Mouse (Mus musculus): Measurements from ENCODE around the gene Ap3d1. TPM values are rescaled to one million over a fixed set of nuclear protein-coding genes. Genes with fewer than 3 reads are reported as not detected.

Ap3d1 gene
- polyA plus RNA-seq, 1 experiment from 2014 or later = 85.1 TPM

- no peak overlapping the region for H3K4me2 ChIP-seq (replicated peaks; ENCODE audit: low read depth, low read length)
- peaks cover 4% of the 10 kb centered on the region for H3K36me3 ChIP-seq (ENCODE audit: control insufficient read depth, insufficient read depth, low read length)
- no peak overlapping the region for H3K9ac ChIP-seq (ENCODE audit: low read depth, low read length)
- 86% methylated on average over 5 of the region's 5 CpGs for WGBS
- H3K27me3 ChIP-seq (ENCODE audit: control insufficient read depth, insufficient read depth, low read length) = no peaks in the 10 kb centered on the region
- H3K4me3 ChIP-seq (ENCODE audit: low read depth, low read length) = no peak overlapping the region
- no peaks in the 10 kb centered on the region for H3K9me3 ChIP-seq (ENCODE audit: control insufficient read depth, low read length)
- H3K27ac ChIP-seq (ENCODE audit: low read depth, low read length) = no peak overlapping the region
- H3K4me1 ChIP-seq (replicated peaks; ENCODE audit: control insufficient read depth, insufficient read depth, low read length) = peaks cover 5% of the 10 kb centered on the region
- ATAC-seq (ENCODE audit: low FRiP score) (no peak), DNase-seq (ENCODE audit: low spot score) (no peak)
These were observed 37.6 kb downstream of the Ap3d1 start for GRCm38 (mm10) chr10:80704418-80704817.

- H3K36me3 ChIP-seq (ENCODE audit: control insufficient read depth, insufficient read depth, low read length) = no peaks in the 10 kb centered on the region; the same call in none of the 2 replicates
- H3K4me1 ChIP-seq (replicated peaks; ENCODE audit: control insufficient read depth, insufficient read depth, low read length) = peaks cover 5% of the 10 kb centered on the region
- no peak overlapping the region for H3K4me2 ChIP-seq (replicated peaks; ENCODE audit: low read depth, low read length)
- no peak overlapping the region for H3K4me3 ChIP-seq (ENCODE audit: low read depth, low read length)
- DNase-seq (ENCODE audit: low spot score) (no peak), ATAC-seq (ENCODE audit: low FRiP score) (no peak)
- H3K27me3 ChIP-seq (ENCODE audit: control insufficient read depth, insufficient read depth, low read length) = no peaks in the 10 kb centered on the region
- 86% methylated on average over 5 of the region's 5 CpGs for WGBS
- H3K9ac ChIP-seq (ENCODE audit: low read depth, low read length) = no peak overlapping the region; the same call in 1 of the 2 replicates
- H3K9me3 ChIP-seq (ENCODE audit: control insufficient read depth, low read length) = no peaks in the 10 kb centered on the region
- H3K27ac ChIP-seq (ENCODE audit: low read depth, low read length) = no peak overlapping the region
These were observed 38.4 kb downstream of the Ap3d1 start for GRCm38 (mm10) chr10:80703643-80704042.

DNA sequence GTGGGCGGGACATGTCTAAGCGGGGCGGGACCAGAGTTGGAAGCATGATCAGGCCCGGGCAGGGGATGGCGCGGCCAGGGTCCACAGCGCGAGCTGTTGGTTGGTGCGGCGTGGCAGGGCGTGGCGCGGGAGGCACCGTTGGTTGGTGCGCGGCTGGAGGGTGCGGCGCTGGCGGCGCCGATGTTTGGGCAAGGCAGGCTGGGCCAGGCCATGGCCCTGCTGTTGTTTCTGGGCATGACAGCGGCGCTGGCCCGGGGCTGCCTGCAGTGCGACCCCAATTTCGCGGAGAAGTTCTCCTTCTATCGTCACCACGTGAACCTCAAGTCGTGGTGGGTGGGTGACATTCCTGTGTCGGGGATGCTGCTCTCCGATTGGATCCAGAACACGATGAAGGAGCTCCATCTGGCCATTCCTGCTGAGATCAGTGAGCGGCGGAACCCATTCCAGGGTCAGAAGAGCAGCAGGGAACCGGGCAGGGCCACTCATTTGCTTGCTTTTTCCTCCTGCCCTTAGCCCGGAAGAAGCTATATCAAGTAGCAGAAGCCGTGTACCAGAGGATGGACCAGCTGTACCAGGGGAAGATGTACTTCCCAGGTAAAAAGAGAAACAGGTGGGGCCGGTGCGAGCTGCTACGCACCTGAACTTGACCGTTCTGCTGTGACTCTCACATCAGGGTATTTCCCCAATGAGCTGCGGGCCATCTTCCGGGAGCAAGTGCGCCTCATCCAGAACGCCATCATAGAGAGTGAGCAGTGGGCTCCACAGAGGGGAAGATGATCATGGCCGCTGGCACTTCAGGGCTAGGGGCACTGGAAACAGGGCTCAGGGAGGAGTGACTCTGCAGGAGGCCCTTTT lies 39.3 kb downstream of the Ap3d1 start:
- DNase-seq (ENCODE audit: low spot score) = peak; percentile 91
- Histone ChIP-seq H3K27ac (ENCODE audit: low read depth, low read length) (peak overlapping the region; percentile 75), H3K9me3 (ENCODE audit: control insufficient read depth, low read length) (no peaks in the 10 kb centered on the region), H3K27me3 (ENCODE audit: control insufficient read depth, insufficient read depth, low read length) (no peaks in the 10 kb centered on the region), H3K36me3 (ENCODE audit: control insufficient read depth, insufficient read depth, low read length) (0 out of 2 replicates have a peak, but pooled peaks cover 2% of the 10 kb centered on the region), H3K4me3 (ENCODE audit: low read depth, low read length) (peak overlapping the region; percentile 66), H3K4me2 (replicated peaks; ENCODE audit: low read depth, low read length) (peak overlapping the region; percentile 81), H3K9ac (ENCODE audit: low read depth, low read length) (peak overlapping the region; percentile 66), H3K4me1 (replicated peaks; ENCODE audit: control insufficient read depth, insufficient read depth, low read length) (peaks cover 5% of the 10 kb centered on the region)
- 2% methylated on average over 47 of the region's 47 CpGs for WGBS
- ATAC-seq (ENCODE audit: low FRiP score) = peak; percentile 89

DNA sequence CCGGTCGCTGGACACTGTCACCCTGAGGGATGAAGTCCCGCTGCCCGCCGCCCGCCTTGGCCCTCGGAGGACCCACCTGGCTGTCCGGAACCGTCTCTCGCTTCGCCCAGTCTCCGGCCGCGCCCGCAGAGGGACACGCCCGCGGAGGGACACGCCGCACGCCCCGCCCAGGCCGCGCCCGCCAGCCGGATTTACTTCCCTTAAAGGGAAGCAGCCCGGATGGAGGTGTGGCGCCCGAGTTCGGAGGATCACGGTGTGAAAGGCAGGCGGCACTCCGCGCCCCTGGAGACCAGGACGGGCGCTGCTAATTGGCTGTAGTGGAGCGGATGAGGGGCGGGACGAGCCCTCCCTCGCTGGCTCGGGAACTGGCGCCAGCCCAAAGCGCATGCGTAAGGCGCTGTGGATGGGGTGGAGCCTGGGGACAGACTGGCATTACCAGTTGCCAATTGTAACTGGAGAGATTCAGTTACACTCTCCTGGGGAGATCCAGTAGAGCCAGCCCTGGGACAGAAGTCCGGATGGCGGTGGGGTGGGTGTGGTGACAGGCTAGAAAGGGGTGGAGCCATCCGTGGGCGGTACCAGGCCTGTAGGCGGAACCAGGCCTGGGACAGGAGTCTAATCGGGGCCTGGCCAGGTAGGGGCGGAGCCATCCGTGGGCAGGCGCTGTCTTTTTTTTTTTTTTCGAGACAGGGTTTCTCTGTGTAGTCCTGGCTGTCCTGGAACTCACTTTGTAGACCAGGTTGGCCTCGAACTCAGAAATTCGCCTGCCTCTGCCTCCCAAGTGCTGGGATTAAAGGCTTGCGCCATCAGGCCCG lies 40.1 kb downstream of the Ap3d1 start, which contains the start of the genes Mob3a and Izumo4:
Gene Mob3a, minus strand, starts transcription at position 257 of the 815 bp plus-strand sequence.
Gene Izumo4, plus strand, starts transcription at position 464 of the 815 bp plus-strand sequence.
- under 1% methylated on average over 59 of the region's 59 CpGs for WGBS
- peak within 1 kb of the TSS; percentile 66 for H3K4me3 ChIP-seq (ENCODE audit: low read depth, low read length)
- peak within 1 kb of the TSS; percentile 74 for H3K9ac ChIP-seq (ENCODE audit: low read depth, low read length)
- H3K27ac ChIP-seq (ENCODE audit: low read depth, low read length) = peak within 1 kb of the TSS; percentile 75
- peaks cover 5% of the 10 kb centered on the region for H3K4me1 ChIP-seq (replicated peaks; ENCODE audit: control insufficient read depth, insufficient read depth, low read length)
- 0 out of 2 replicates have a peak, but pooled peaks cover 2% of the 10 kb centered on the region for H3K36me3 ChIP-seq (ENCODE audit: control insufficient read depth, insufficient read depth, low read length)
- no peaks in the 10 kb centered on the region for H3K27me3 ChIP-seq (ENCODE audit: control insufficient read depth, insufficient read depth, low read length)
- no peaks in the 10 kb centered on the region for H3K9me3 ChIP-seq (ENCODE audit: control insufficient read depth, low read length)
- peak within 1 kb of the TSS; percentile 81 for H3K4me2 ChIP-seq (replicated peaks; ENCODE audit: low read depth, low read length)
- ATAC-seq (ENCODE audit: low FRiP score) (peak; percentile 97), DNase-seq (ENCODE audit: low spot score) (peak; percentile 99)

DNA sequence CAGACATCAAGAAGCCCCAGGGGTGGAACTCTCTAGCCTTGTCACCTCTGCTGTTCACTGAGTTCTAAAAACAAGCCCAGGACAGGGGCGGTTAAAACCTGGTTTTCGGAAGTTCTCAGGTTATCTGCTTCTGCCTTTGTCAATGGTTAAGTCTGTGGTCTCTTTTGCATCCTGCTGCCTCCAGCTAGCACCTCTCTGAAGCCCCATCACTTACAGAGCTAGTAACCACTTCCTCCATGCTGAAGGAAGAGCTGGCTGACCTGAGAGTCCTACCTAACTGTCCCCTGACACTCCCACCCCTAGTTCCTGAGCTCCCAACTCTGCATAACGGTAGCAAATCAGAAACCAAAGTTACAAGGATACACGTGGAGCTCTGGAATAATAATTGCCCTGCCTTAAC lies 41.3 kb downstream of the Ap3d1 start:
- 53% methylated on average over 4 of the region's 4 CpGs for WGBS
- Histone ChIP-seq H3K4me3 (ENCODE audit: low read depth, low read length) (peak overlapping the region; percentile 66), H3K4me1 (replicated peaks; ENCODE audit: control insufficient read depth, insufficient read depth, low read length) (peaks cover 5% of the 10 kb centered on the region), H3K9ac (ENCODE audit: low read depth, low read length) (0 out of 2 replicates have a peak overlapping the region, but pooled peaks have one; percentile 19), H3K4me2 (replicated peaks; ENCODE audit: low read depth, low read length) (peak overlapping the region; percentile 81), H3K27ac (ENCODE audit: low read depth, low read length) (no peak overlapping the region), H3K9me3 (ENCODE audit: control insufficient read depth, low read length) (no peaks in the 10 kb centered on the region), H3K27me3 (ENCODE audit: control insufficient read depth, insufficient read depth, low read length) (no peaks in the 10 kb centered on the region), H3K36me3 (ENCODE audit: control insufficient read depth, insufficient read depth, low read length) (0 out of 2 replicates have a peak, but pooled peaks cover 2% of the 10 kb centered on the region)
- DNase-seq (ENCODE audit: low spot score) (no peak), ATAC-seq (ENCODE audit: low FRiP score) (no peak)

DNA sequence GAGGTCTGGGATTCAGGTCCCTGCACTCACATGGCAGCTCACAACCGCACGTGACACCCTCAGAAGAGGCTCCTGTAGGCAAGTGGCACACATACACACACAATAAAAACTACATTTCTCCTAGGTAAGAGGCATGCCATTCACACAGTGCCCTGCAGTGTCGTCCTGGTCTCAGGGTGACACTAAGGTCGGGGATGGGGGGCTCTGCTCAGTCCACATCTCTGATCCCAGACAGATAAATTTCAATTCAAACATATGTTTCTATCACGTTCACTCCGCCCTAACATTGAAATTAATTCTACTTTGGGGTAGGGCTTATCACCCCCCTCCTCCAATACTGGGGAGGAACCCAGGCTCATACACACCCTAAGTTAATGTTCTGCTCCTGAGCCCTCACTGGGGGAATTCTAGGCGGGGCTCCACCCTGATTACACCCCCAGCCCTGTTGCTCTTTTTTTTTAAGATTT lies 42.0 kb downstream of the Ap3d1 start:
- ATAC-seq (ENCODE audit: low FRiP score) (no peak), DNase-seq (ENCODE audit: low spot score) (no peak)
- no peaks in the 10 kb centered on the region for H3K9me3 ChIP-seq (ENCODE audit: control insufficient read depth, low read length)
- peaks cover 5% of the 10 kb centered on the region for H3K4me1 ChIP-seq (replicated peaks; ENCODE audit: control insufficient read depth, insufficient read depth, low read length)
- no peak overlapping the region for H3K4me2 ChIP-seq (replicated peaks; ENCODE audit: low read depth, low read length)
- H3K27ac ChIP-seq (ENCODE audit: low read depth, low read length) = no peak overlapping the region
- no peak overlapping the region for H3K4me3 ChIP-seq (ENCODE audit: low read depth, low read length)
- H3K9ac ChIP-seq (ENCODE audit: low read depth, low read length) = no peak overlapping the region
- WGBS = 86% methylated on average over 7 of the region's 7 CpGs
- no peaks in the 10 kb centered on the region for H3K27me3 ChIP-seq (ENCODE audit: control insufficient read depth, insufficient read depth, low read length)
- 0 out of 2 replicates have a peak, but pooled peaks cover 2% of the 10 kb centered on the region for H3K36me3 ChIP-seq (ENCODE audit: control insufficient read depth, insufficient read depth, low read length)

GRCm38 (mm10) chr10:80698605-80699004 lies 43.5 kb downstream of the Ap3d1 start:
- H3K27me3 ChIP-seq (ENCODE audit: control insufficient read depth, insufficient read depth, low read length) = no peaks in the 10 kb centered on the region
- H3K9me3 ChIP-seq (ENCODE audit: control insufficient read depth, low read length) = no peaks in the 10 kb centered on the region
- H3K4me2 ChIP-seq (replicated peaks; ENCODE audit: low read depth, low read length) = no peak overlapping the region
- peaks cover 5% of the 10 kb centered on the region for H3K4me1 ChIP-seq (replicated peaks; ENCODE audit: control insufficient read depth, insufficient read depth, low read length)
- DNase-seq (ENCODE audit: low spot score) (no peak), ATAC-seq (ENCODE audit: low FRiP score) (no peak)
- WGBS = 92% methylated on average over 9 of the region's 9 CpGs
- no peak overlapping the region for H3K9ac ChIP-seq (ENCODE audit: low read depth, low read length)
- H3K4me3 ChIP-seq (ENCODE audit: low read depth, low read length) = no peak overlapping the region
- peaks cover 5% of the 10 kb centered on the region; the same call in 1 of the 2 replicates for H3K36me3 ChIP-seq (ENCODE audit: control insufficient read depth, insufficient read depth, low read length)
- H3K27ac ChIP-seq (ENCODE audit: low read depth, low read length) = no peak overlapping the region

GRCm38 (mm10) chr10:80697812-80698211 lies 44.3 kb downstream of the Ap3d1 start:
- Histone ChIP-seq H3K9me3 (ENCODE audit: control insufficient read depth, low read length) (no peaks in the 10 kb centered on the region), H3K27me3 (ENCODE audit: control insufficient read depth, insufficient read depth, low read length) (no peaks in the 10 kb centered on the region), H3K4me3 (ENCODE audit: low read depth, low read length) (no peak overlapping the region), H3K27ac (ENCODE audit: low read depth, low read length) (no peak overlapping the region), H3K4me1 (replicated peaks; ENCODE audit: control insufficient read depth, insufficient read depth, low read length) (peaks cover 3% of the 10 kb centered on the region), H3K36me3 (ENCODE audit: control insufficient read depth, insufficient read depth, low read length) (peaks cover 5% of the 10 kb centered on the region; the same call in 1 of the 2 replicates), H3K9ac (ENCODE audit: low read depth, low read length) (no peak overlapping the region), H3K4me2 (replicated peaks; ENCODE audit: low read depth, low read length) (no peak overlapping the region)
- no peak for ATAC-seq (ENCODE audit: low FRiP score)
- DNase-seq (ENCODE audit: low spot score) = no peak
- 89% methylated on average over 9 of the region's 9 CpGs for WGBS

Measured in hindbrain, embryonic 11.5 days (tissue).